8 mouse cellular contexts compared by ENCODE assay signal in genomic region chr10:66814565-66815201, GRCm38 (mm10).
DNase-seq lines count a peak whose midpoint lies in the region; ATAC-seq and TF ChIP-seq lines count a peak whose summit lies in the region.

No protein-coding gene starts in this region.

- TF ChIP-seq POLR2A in MEL (IDR thresholded peaks at IDR 0.05; ENCODE audit: control insufficient read depth in 1 of 2, insufficient read depth in 1 of 2, low read depth in 1 of 2, low read length in 2 of 2, poor library complexity in 1 of 2): no peak

- peak; percentile 63 for DNase-seq in MEL (ENCODE audit: low read depth, low spot score)
- DNase-seq in cerebellum, adult 8-10 months: peak; percentile 63
- DNase-seq in frontal cortex, adult 2 months (ENCODE audit: extremely low spot score in 1 of 2, low spot score in 1 of 2): peak; percentile 91 to 94
- peak; percentile 75 for DNase-seq in hindbrain, embryonic 10.5 days (ENCODE audit: low spot score)
- DNase-seq in layer of hippocampus, adult 9-10 months (ENCODE audit: low spot score): peak; percentile 69
- DNase-seq in ovary, adult 18-20 months (ENCODE audit: low spot score): peak; percentile 74
- DNase-seq in thymus, postnatal 10 days (ENCODE audit: low spot score in 2 of 2): peak; percentile 13 to 60

- peak; percentile 65 to 77 (median 70) for TF ChIP-seq CTCF in MEL (IDR thresholded peaks at IDR 0.05 in 2 of 3, conservative IDR thresholded peaks at IDR 0.05 in 1 of 3; ENCODE audit: control insufficient read depth in 1 of 3, insufficient read depth in 1 of 3, low read depth in 2 of 3, low read length in 3 of 3, poor library complexity in 1 of 3, severe bottlenecking in 1 of 3)

- no peak overlapping the region for H3K4me3 ChIP-seq in MEL (ENCODE audit: control insufficient read depth in 1 of 2, insufficient read depth in 1 of 2, low read depth in 2 of 2, low read length in 2 of 2)
- peak overlapping the region; percentile 41 for H3K4me3 ChIP-seq in hindbrain, embryonic 10.5 days
- peak overlapping the region; percentile 23; the same call in 1 of the 2 replicates for H3K4me3 ChIP-seq in lung, embryonic 16.5 days (ENCODE audit: low read length)

- TF ChIP-seq EP300 in MEL (IDR thresholded peaks at IDR 0.05; ENCODE audit: low read depth in 1 of 2, low read length in 2 of 2): no peak

- ATAC-seq in lung, embryonic 16.5 days (ENCODE audit: low read depth): peak; percentile 89

- WGBS in hindbrain, embryonic 10.5 days: 15% methylated on average over 16 of the region's 16 CpGs
- WGBS in lung, embryonic 16.5 days: 7% methylated on average over 16 of the region's 16 CpGs

- TF ChIP-seq RAD21 in MEL (IDR thresholded peaks at IDR 0.05; ENCODE audit: low read depth, low read length): peak; percentile 67

- H3K9me3 ChIP-seq in MEL (replicated peaks; ENCODE audit: insufficient read depth, low read length): no peaks in the 10 kb centered on the region
- no peaks in the 10 kb centered on the region for H3K9me3 ChIP-seq in hindbrain, embryonic 10.5 days
- H3K9me3 ChIP-seq in lung, embryonic 16.5 days (ENCODE audit: control insufficient read depth, low read length): no peaks in the 10 kb centered on the region

- no peak overlapping the region for H3K9ac ChIP-seq in MEL (ENCODE audit: control insufficient read depth, low read depth, low read length, poor library complexity, severe bottlenecking)
- H3K9ac ChIP-seq in lung, embryonic 16.5 days (ENCODE audit: low read length): 0 out of 2 replicates have a peak overlapping the region, but pooled peaks have one; percentile 19

- H3K27me3 ChIP-seq in MEL (ENCODE audit: control insufficient read depth in 1 of 2, insufficient read depth in 2 of 2, low read length in 2 of 2): no peaks in the 10 kb centered on the region
- H3K27me3 ChIP-seq in hindbrain, embryonic 10.5 days (ENCODE audit: insufficient read depth, poor library complexity, severe bottlenecking): peaks cover 5% of the 10 kb centered on the region; the same call in 1 of the 2 replicates
- H3K27me3 ChIP-seq in lung, embryonic 16.5 days (ENCODE audit: control insufficient read depth, insufficient read depth, low read depth, low read length): no peaks in the 10 kb centered on the region

- no peak overlapping the region for H3K27ac ChIP-seq in MEL (ENCODE audit: control insufficient read depth, low read depth, low read length)
- peak overlapping the region; percentile 23; the same call in 1 of the 2 replicates for H3K27ac ChIP-seq in hindbrain, embryonic 10.5 days
- peak overlapping the region; percentile 45; the same call in 1 of the 2 replicates for H3K27ac ChIP-seq in lung, embryonic 16.5 days (ENCODE audit: low read length)

- H3K4me1 ChIP-seq in MEL (ENCODE audit: control insufficient read depth in 1 of 2, insufficient read depth in 2 of 2, low read length in 2 of 2): no peaks in the 10 kb centered on the region
- H3K4me1 ChIP-seq in hindbrain, embryonic 10.5 days (replicated peaks): 0 out of 2 replicates have a peak, but pooled peaks cover 13% of the 10 kb centered on the region
- peaks cover 8% of the 10 kb centered on the region for H3K4me1 ChIP-seq in lung, embryonic 16.5 days (replicated peaks; ENCODE audit: control insufficient read depth, insufficient read depth, low read length)

- H3K79me2 ChIP-seq in MEL (ENCODE audit: control insufficient read depth, insufficient read depth, low read length, poor library complexity): no peaks in the 10 kb centered on the region

- H3K36me3 ChIP-seq in MEL (ENCODE audit: control insufficient read depth in 1 of 2, insufficient read depth in 2 of 2, low read length in 2 of 2): no peaks in the 10 kb centered on the region
- H3K36me3 ChIP-seq in hindbrain, embryonic 10.5 days: no peaks in the 10 kb centered on the region
- H3K36me3 ChIP-seq in lung, embryonic 16.5 days (ENCODE audit: control insufficient read depth, insufficient read depth, low read length): no peaks in the 10 kb centered on the region

- H3K4me2 ChIP-seq in lung, embryonic 16.5 days (ENCODE audit: low read depth, low read length): peak overlapping the region; percentile 50

TF ChIP-seq in MEL, 35 proteins besides CTCF, POLR2A, EP300 and RAD21:
- TF ChIP-seq HCFC1 (IDR thresholded peaks at IDR 0.05; ENCODE audit: low read depth, low read length) (no peak), JUND (IDR thresholded peaks at IDR 0.05; ENCODE audit: low read depth, low read length) (no peak), ZC3H11A (IDR thresholded peaks at IDR 0.05; ENCODE audit: low read depth, low read length) (peak; percentile 44), SMC3 (IDR thresholded peaks at IDR 0.05; ENCODE audit: low read depth, low read length) (peak; percentile 64)
TF ChIP-seq in MEL: peak in this region for 2.

Comparison
In these comparisons a context has a peak if more than half of its experiments do, and no peak if none do; other contexts are left out.
1. DNase-seq: peak in every context shown above with its lines; median percentile 92 in frontal cortex, adult 2 months; 75 in hindbrain, embryonic 10.5 days; 74 in ovary, adult 18-20 months; 69 in layer of hippocampus, adult 9-10 months; 63 in MEL; 63 in cerebellum, adult 8-10 months; 36 in thymus, postnatal 10 days.
2. H3K4me3 ChIP-seq: peak in hindbrain, embryonic 10.5 days (single experiment) and lung, embryonic 16.5 days (single experiment); none in MEL (0 of 2).